Mouse (Mus musculus): ENCODE results near the gene Tnfaip6. TPM values are rescaled to one million over a fixed set of nuclear protein-coding genes. Genes with fewer than 3 reads are reported as not detected.

Tnfaip6 gene
- polyA plus RNA-seq, 2 experiments: 18.8 to 29.3 TPM

DNA sequence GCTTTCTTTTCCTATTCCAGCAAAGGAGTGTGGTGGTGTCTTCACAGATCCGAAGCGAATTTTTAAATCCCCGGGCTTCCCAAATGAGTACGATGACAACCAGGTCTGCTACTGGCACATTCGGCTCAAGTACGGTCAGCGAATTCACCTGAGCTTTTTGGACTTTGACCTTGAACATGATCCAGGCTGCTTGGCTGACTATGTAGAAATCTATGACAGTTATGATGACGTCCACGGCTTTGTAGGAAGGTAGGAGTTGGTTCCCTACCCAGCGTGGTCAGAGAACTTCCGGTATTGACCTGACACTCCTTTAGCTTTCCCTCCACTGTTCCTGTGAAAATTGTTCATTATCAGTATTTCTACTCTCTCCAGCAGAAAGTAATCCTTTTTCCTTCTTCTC is 13.0 kb downstream of the Tnfaip6 start:
- Histone ChIP-seq H3K27me3 (ENCODE audit: control insufficient read depth, insufficient read depth, low read length) (no peaks in the 10 kb centered on the region), H3K4me1 (ENCODE audit: control insufficient read depth, insufficient read depth, low read length) (no peaks in the 10 kb centered on the region), H3K9ac (ENCODE audit: low read depth, low read length, severe bottlenecking) (no peak overlapping the region), H3K9me3 (ENCODE audit: control insufficient read depth, low read length) (no peaks in the 10 kb centered on the region), H3K4me3 (replicated peaks; ENCODE audit: low read length) (no peak overlapping the region), H3K36me3 (ENCODE audit: control insufficient read depth, insufficient read depth, low read length) (peaks cover 82% of the 10 kb centered on the region), H3K4me2 (replicated peaks; ENCODE audit: low read depth, low read length, severe bottlenecking) (no peak overlapping the region), H3K27ac (replicated peaks; ENCODE audit: low read depth, low read length) (no peak overlapping the region)
- DNase-seq (ENCODE audit: low spot score) (no peak), ATAC-seq (ENCODE audit: low FRiP score, low read depth) (no peak)
- WGBS: 97% methylated on average over 11 of the region's 11 CpGs
- TF ChIP-seq POLR2A (IDR thresholded peaks at IDR 0.05; ENCODE audit: borderline replicate concordance, extremely low read depth, insufficient read depth, insufficient read length): no peak

DNA sequence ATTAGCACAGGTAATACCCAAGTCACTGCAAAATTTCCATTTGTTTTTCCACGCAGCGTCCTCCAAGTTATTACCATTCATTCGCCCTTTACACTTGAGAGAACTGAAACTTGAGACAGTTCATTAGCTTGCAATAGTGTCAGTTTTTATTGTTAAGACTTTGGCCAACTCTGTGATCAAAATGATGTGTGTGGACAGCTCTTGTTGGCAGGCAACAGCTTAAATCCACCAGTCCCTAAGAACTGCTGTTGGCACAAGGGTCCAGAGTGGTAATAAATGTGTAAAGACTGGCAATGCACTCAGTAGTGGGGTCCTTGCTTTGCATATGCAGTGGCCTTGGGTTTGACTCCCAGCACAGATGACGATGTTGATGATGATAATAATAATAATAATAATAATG is 14.5 kb downstream of the Tnfaip6 start:
- no peak for ATAC-seq (ENCODE audit: low FRiP score, low read depth)

GRCm38 (mm10) chr2:52053502-52053901 is 15.7 kb downstream of the Tnfaip6 start:
- DNase-seq (ENCODE audit: low spot score) (no peak), ATAC-seq (ENCODE audit: low FRiP score, low read depth) (no peak)
- H3K4me2 ChIP-seq (replicated peaks; ENCODE audit: low read depth, low read length, severe bottlenecking): no peak overlapping the region
- H3K4me3 ChIP-seq (replicated peaks; ENCODE audit: low read length): no peak overlapping the region
- TF ChIP-seq POLR2A (IDR thresholded peaks at IDR 0.05; ENCODE audit: borderline replicate concordance, extremely low read depth, insufficient read depth, insufficient read length): no peak
- no peak overlapping the region for H3K27ac ChIP-seq (replicated peaks; ENCODE audit: low read depth, low read length)
- no peaks in the 10 kb centered on the region for H3K9me3 ChIP-seq (ENCODE audit: control insufficient read depth, low read length)
- H3K27me3 ChIP-seq (ENCODE audit: control insufficient read depth, insufficient read depth, low read length): no peaks in the 10 kb centered on the region
- H3K4me1 ChIP-seq (ENCODE audit: control insufficient read depth, insufficient read depth, low read length): no peaks in the 10 kb centered on the region
- H3K9ac ChIP-seq (ENCODE audit: low read depth, low read length, severe bottlenecking): no peak overlapping the region
- peaks cover 57% of the 10 kb centered on the region for H3K36me3 ChIP-seq (ENCODE audit: control insufficient read depth, insufficient read depth, low read length)
- WGBS: 39% methylated on average over 5 of the region's 5 CpGs

More for the DNA sequence above, 14.5 kb downstream of the Tnfaip6 start:
- Histone ChIP-seq H3K4me3 (replicated peaks; ENCODE audit: low read length) (no peak overlapping the region), H3K27me3 (ENCODE audit: control insufficient read depth, insufficient read depth, low read length) (no peaks in the 10 kb centered on the region), H3K9me3 (ENCODE audit: control insufficient read depth, low read length) (no peaks in the 10 kb centered on the region), H3K4me2 (replicated peaks; ENCODE audit: low read depth, low read length, severe bottlenecking) (no peak overlapping the region), H3K4me1 (ENCODE audit: control insufficient read depth, insufficient read depth, low read length) (no peaks in the 10 kb centered on the region), H3K36me3 (ENCODE audit: control insufficient read depth, insufficient read depth, low read length) (peaks cover 67% of the 10 kb centered on the region), H3K27ac (replicated peaks; ENCODE audit: low read depth, low read length) (no peak overlapping the region), H3K9ac (ENCODE audit: low read depth, low read length, severe bottlenecking) (no peak overlapping the region)
- no peak for TF ChIP-seq POLR2A (IDR thresholded peaks at IDR 0.05; ENCODE audit: borderline replicate concordance, extremely low read depth, insufficient read depth, insufficient read length)
- DNase-seq (ENCODE audit: low spot score): no peak
- 83% methylated on average over 4 of the region's 4 CpGs for WGBS

GRCm38 (mm10) chr2:52055616-52056015 is 17.8 kb downstream of the Tnfaip6 start:
- Histone ChIP-seq H3K4me1 (ENCODE audit: control insufficient read depth, insufficient read depth, low read length) (no peaks in the 10 kb centered on the region), H3K27ac (replicated peaks; ENCODE audit: low read depth, low read length) (no peak overlapping the region), H3K9me3 (ENCODE audit: control insufficient read depth, low read length) (no peaks in the 10 kb centered on the region), H3K9ac (ENCODE audit: low read depth, low read length, severe bottlenecking) (no peak overlapping the region), H3K36me3 (ENCODE audit: control insufficient read depth, insufficient read depth, low read length) (peaks cover 38% of the 10 kb centered on the region), H3K4me2 (replicated peaks; ENCODE audit: low read depth, low read length, severe bottlenecking) (no peak overlapping the region), H3K4me3 (replicated peaks; ENCODE audit: low read length) (no peak overlapping the region), H3K27me3 (ENCODE audit: control insufficient read depth, insufficient read depth, low read length) (no peaks in the 10 kb centered on the region)
- DNase-seq (ENCODE audit: low spot score) (no peak), ATAC-seq (ENCODE audit: low FRiP score, low read depth) (no peak)
- WGBS: 73% methylated on average over 4 of the region's 4 CpGs
- TF ChIP-seq POLR2A (IDR thresholded peaks at IDR 0.05; ENCODE audit: borderline replicate concordance, extremely low read depth, insufficient read depth, insufficient read length): no peak

- no peak overlapping the region for H3K4me2 ChIP-seq (replicated peaks; ENCODE audit: low read depth, low read length, severe bottlenecking)
- H3K4me1 ChIP-seq (ENCODE audit: control insufficient read depth, insufficient read depth, low read length): no peaks in the 10 kb centered on the region
- H3K9me3 ChIP-seq (ENCODE audit: control insufficient read depth, low read length): no peaks in the 10 kb centered on the region
- no peaks in the 10 kb centered on the region for H3K27me3 ChIP-seq (ENCODE audit: control insufficient read depth, insufficient read depth, low read length)
- H3K9ac ChIP-seq (ENCODE audit: low read depth, low read length, severe bottlenecking): no peak overlapping the region
- no peak overlapping the region for H3K27ac ChIP-seq (replicated peaks; ENCODE audit: low read depth, low read length)
- H3K4me3 ChIP-seq (replicated peaks; ENCODE audit: low read length): no peak overlapping the region
- ATAC-seq (ENCODE audit: low FRiP score, low read depth): no peak
- DNase-seq (ENCODE audit: low spot score): no peak
- H3K36me3 ChIP-seq (ENCODE audit: control insufficient read depth, insufficient read depth, low read length): peaks cover 24% of the 10 kb centered on the region; the same call in 1 of the 2 replicates
- TF ChIP-seq POLR2A (IDR thresholded peaks at IDR 0.05; ENCODE audit: borderline replicate concordance, extremely low read depth, insufficient read depth, insufficient read length): no peak
- 68% methylated on average over 1 of the region's 1 CpGs for WGBS
Observed at GRCm38 (mm10) chr2:52057099-52057498, 19.3 kb downstream of the Tnfaip6 start.

DNA sequence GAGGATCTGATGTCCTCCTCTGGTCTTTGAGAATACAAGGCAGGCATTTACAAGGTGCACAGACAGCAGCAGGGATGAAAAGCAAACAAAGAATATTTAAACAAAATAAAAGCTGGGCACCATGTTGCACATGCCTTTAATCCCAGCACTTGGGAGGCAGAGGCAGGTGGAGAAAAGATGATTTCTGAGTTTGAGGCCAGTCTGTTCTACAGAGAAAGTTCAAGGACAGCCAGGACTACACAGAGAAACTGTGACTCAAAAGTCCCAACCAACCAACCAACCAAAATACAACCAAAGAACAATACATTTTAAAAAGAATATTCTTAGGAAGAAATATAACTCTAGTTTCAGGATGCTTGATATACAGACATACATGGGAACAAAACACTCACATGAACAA is 19.9 kb downstream of the Tnfaip6 start:
- Histone ChIP-seq H3K27ac (replicated peaks; ENCODE audit: low read depth, low read length) (no peak overlapping the region), H3K9me3 (ENCODE audit: control insufficient read depth, low read length) (no peaks in the 10 kb centered on the region)

More for the DNA sequence above, 19.9 kb downstream of the Tnfaip6 start:
- no peak overlapping the region for H3K4me3 ChIP-seq (replicated peaks; ENCODE audit: low read length)
- no peak overlapping the region for H3K4me2 ChIP-seq (replicated peaks; ENCODE audit: low read depth, low read length, severe bottlenecking)
- no peaks in the 10 kb centered on the region for H3K27me3 ChIP-seq (ENCODE audit: control insufficient read depth, insufficient read depth, low read length)
- peaks cover 20% of the 10 kb centered on the region; the same call in 1 of the 2 replicates for H3K36me3 ChIP-seq (ENCODE audit: control insufficient read depth, insufficient read depth, low read length)
- no peaks in the 10 kb centered on the region for H3K4me1 ChIP-seq (ENCODE audit: control insufficient read depth, insufficient read depth, low read length)
- no peak for DNase-seq (ENCODE audit: low spot score)
- ATAC-seq (ENCODE audit: low FRiP score, low read depth): no peak
- TF ChIP-seq POLR2A (IDR thresholded peaks at IDR 0.05; ENCODE audit: borderline replicate concordance, extremely low read depth, insufficient read depth, insufficient read length): no peak
- H3K9ac ChIP-seq (ENCODE audit: low read depth, low read length, severe bottlenecking): no peak overlapping the region

Data from limb, embryonic 14.5 days (tissue).